Mouse (Mus musculus) CH12.LX (cell line): ENCODE measurements around the gene Speer4f2. TPM values are rescaled to one million over a fixed set of nuclear protein-coding genes. Genes with fewer than 3 reads are reported as not detected.

Source experiments
- DNase-seq: peaks from one replicate; pipeline ENCODE4 v3.0.0-alpha.2; 2013; ENCODE audit errors: extremely low read depth
- H3K27ac ChIP-seq: 2 replicates; pipeline ENCODE4 v1.5.1; 2012; ENCODE audit warnings: low read depth, mild to moderate bottlenecking, control low read depth, moderate library complexity; ENCODE audit not compliant: insufficient read depth
- H3K27me3 ChIP-seq: replicated peaks from 2 replicates; pipeline ENCODE3; 2012; ENCODE audit warnings: inconsistent platforms
- H3K36me3 ChIP-seq, 2 experiments: replicated peaks in 1 of 2; 2 replicates each; pipeline versions ENCODE3 to v1.6.1; 2012; ENCODE audit warnings: inconsistent platforms in 1 of 2, low read length in 1 of 2, mild to moderate bottlenecking in 1 of 2, mixed read lengths in 1 of 2, moderate library complexity in 1 of 2; ENCODE audit not compliant: control insufficient read depth in 1 of 2, insufficient read depth in 1 of 2
- H3K4me1 ChIP-seq, 2 experiments: 2 replicates each; pipeline ENCODE4 v1.6.1; 2012; ENCODE audit warnings: inconsistent platforms in 1 of 2, moderate library complexity in 1 of 2; ENCODE audit not compliant: insufficient read depth in 2 of 2, control insufficient read depth in 1 of 2
- H3K4me2 ChIP-seq: 2 replicates; pipeline ENCODE4 v1.6.1; 2012; ENCODE audit warnings: low read depth, mild to moderate bottlenecking, control low read depth; ENCODE audit not compliant: poor library complexity, insufficient read depth, severe bottlenecking
- H3K4me3 ChIP-seq, 3 experiments: fragments of 150-350 bp in 1 of 3; sonication (generic) in 1 of 3; replicated peaks in 1 of 3; 2 replicates each; pipeline versions ENCODE3 to v1.5.1; 2011 to 2012; ENCODE audit warnings: low read depth in 2 of 3, low read length in 2 of 3, mild to moderate bottlenecking in 2 of 3, moderate library complexity in 2 of 3, control low read depth in 1 of 3, improper control_type of control experiment in 1 of 3, inconsistent platforms in 1 of 3, mixed read lengths in 1 of 3; ENCODE audit not compliant: poor library complexity in 1 of 3
- H3K79me2 ChIP-seq: replicated peaks from 2 replicates; pipeline ENCODE4 v1.6.1; 2012; ENCODE audit warnings: mild to moderate bottlenecking, moderate library complexity; ENCODE audit not compliant: control insufficient read depth, poor library complexity, insufficient read depth, severe bottlenecking; ENCODE audit errors: extremely low read depth
- H3K9ac ChIP-seq: 2 replicates; pipeline ENCODE4 v1.6.1; 2012; ENCODE audit warnings: low read depth, mild to moderate bottlenecking, control low read depth, moderate library complexity; ENCODE audit not compliant: insufficient read depth
- H3K9me3 ChIP-seq: replicated peaks from 2 replicates; pipeline ENCODE3; 2012; ENCODE audit warnings: low read length, inconsistent platforms, mixed read lengths
- BHLHE40 ChIP-seq: IDR thresholded peaks from 2 replicates; pipeline ENCODE4 v1.6.1; 2011; ENCODE audit warnings: mild to moderate bottlenecking, low read depth, low read length, improper control_type of control experiment
- CHD1 ChIP-seq: IDR thresholded peaks from 2 replicates; pipeline ENCODE4 v1.6.1; 2012; ENCODE audit warnings: low read depth, low read length, improper control_type of control experiment, inconsistent platforms
- CHD2 ChIP-seq: IDR thresholded peaks from 2 replicates; pipeline ENCODE4 v1.6.1; 2011; ENCODE audit warnings: low read length, improper control_type of control experiment
- CTCF ChIP-seq, 2 experiments: IDR thresholded peaks in 1 of 2; conservative IDR thresholded peaks in 1 of 2; 2 replicates each; pipeline ENCODE4 v1.5.1; 2011 to 2012; ENCODE audit warnings: low read depth in 2 of 2, low read length in 2 of 2, improper control_type of control experiment in 1 of 2, inconsistent platforms in 1 of 2, mild to moderate bottlenecking in 1 of 2, moderate library complexity in 1 of 2
- ELF1 ChIP-seq: IDR thresholded peaks from 2 replicates; pipeline ENCODE4 v1.6.1; 2014; ENCODE audit warnings: low read depth, mild to moderate bottlenecking, inconsistent platforms, low read length, improper control_type of control experiment
- ETS1 ChIP-seq: conservative IDR thresholded peaks from 2 replicates; pipeline ENCODE4 v1.6.1; 2012; ENCODE audit warnings: low read depth, mild to moderate bottlenecking, inconsistent platforms, low read length, improper control_type of control experiment, moderate library complexity
- GABPA ChIP-seq: IDR thresholded peaks from 2 replicates; pipeline ENCODE4 v1.6.1; 2012; ENCODE audit warnings: low read depth, low read length, improper control_type of control experiment, inconsistent platforms; ENCODE audit not compliant: insufficient replicate concordance
- MAFK ChIP-seq: IDR thresholded peaks from 2 replicates; pipeline ENCODE4 v1.6.1; 2011; ENCODE audit warnings: low read length, improper control_type of control experiment; ENCODE audit not compliant: insufficient replicate concordance
- NELFE ChIP-seq: IDR thresholded peaks from 2 replicates; pipeline ENCODE4 v1.6.1; 2011; ENCODE audit warnings: low read depth, low read length, improper control_type of control experiment
- NRF1 ChIP-seq: IDR thresholded peaks from 2 replicates; pipeline ENCODE4 v1.6.1; 2014; ENCODE audit warnings: low read depth, mild to moderate bottlenecking, inconsistent platforms, low read length, improper control_type of control experiment, moderate library complexity
- PAX5 ChIP-seq: IDR thresholded peaks from 2 replicates; pipeline ENCODE4 v1.6.1; 2012; ENCODE audit warnings: low read length, inconsistent platforms, mixed read lengths
- POLR2A ChIP-seq: IDR thresholded peaks from 2 replicates; pipeline ENCODE4 v1.6.1; 2011; ENCODE audit warnings: low read depth, mild to moderate bottlenecking, improper control_type of control experiment, low read length
- RAD21 ChIP-seq: IDR thresholded peaks from 2 replicates; pipeline ENCODE4 v1.6.1; 2011; ENCODE audit warnings: low read depth, mild to moderate bottlenecking, low read length, improper control_type of control experiment, moderate library complexity
- RCOR1 ChIP-seq: conservative IDR thresholded peaks from 2 replicates; pipeline ENCODE4 v1.6.1; 2012; ENCODE audit warnings: low read depth, mild to moderate bottlenecking, inconsistent platforms, low read length, improper control_type of control experiment
- SIN3A ChIP-seq: IDR thresholded peaks from 2 replicates; pipeline ENCODE4 v1.6.1; 2012; ENCODE audit warnings: low read length, improper control_type of control experiment, inconsistent platforms
- SMC3 ChIP-seq: IDR thresholded peaks from 2 replicates; pipeline ENCODE4 v1.6.1; 2011; ENCODE audit warnings: low read depth, low read length, improper control_type of control experiment
- TBP ChIP-seq: conservative IDR thresholded peaks from 2 replicates; pipeline ENCODE4 v1.6.1; 2011; ENCODE audit warnings: low read depth, low read length, improper control_type of control experiment
- TCF12 ChIP-seq: IDR thresholded peaks from 2 replicates; pipeline ENCODE4 v1.6.1; 2014; ENCODE audit warnings: low read depth, mild to moderate bottlenecking, inconsistent platforms, low read length, improper control_type of control experiment
- USF1 ChIP-seq: IDR thresholded peaks from 2 replicates; pipeline ENCODE4 v1.6.1; 2014; ENCODE audit warnings: low read depth, mild to moderate bottlenecking, inconsistent platforms, low read length, improper control_type of control experiment
- ZMIZ1 ChIP-seq: IDR thresholded peaks from 2 replicates; pipeline ENCODE4 v1.6.1; 2012; ENCODE audit warnings: low read depth, mild to moderate bottlenecking, inconsistent platforms, low read length, improper control_type of control experiment
- dilution Hi-C: fragments of 300-500 bp; cut with MboI; formaldehyde crosslinking; loops from 2 replicates; pipeline ENCODE4 v1.14.3; 2020; ENCODE audit warnings: low sequenced_read_pairs; ENCODE audit not compliant: extremely low pct_unique_long_range_greater_than_20kb, extremely low pct_ligation_motif_present
- in situ Hi-C: fragments of 300-500 bp; cut with MboI; formaldehyde crosslinking; loops from 3 replicates; pipeline ENCODE4 v1.14.3; 2019; ENCODE audit warnings: low sequenced_read_pairs, low pct_ligation_motif_present, low pct_unique_long_range_greater_than_20kb, mixed read lengths
- polyA plus RNA-seq: library from polyadenylated mRNA; unstranded; fragments of >175 nt; gene quantifications from 2 replicates; pipeline ENCODE4 v1.2.1, GENCODE M21; 2012; ENCODE audit warnings: low read depth; ENCODE audit not compliant: insufficient read length
- total RNA-seq, 2 experiments: library from RNA; depleted of rRNA; stranded (reverse); fragments of 300-350 nt in 1 of 2; fragments of >200 nt in 1 of 2; gene quantifications; 2 replicates each; pipeline ENCODE4 v1.2.3; 2012 to 2014

Speer4f2 gene
- total and polyA plus RNA-seq, 3 experiments, result not detected

DNA sequence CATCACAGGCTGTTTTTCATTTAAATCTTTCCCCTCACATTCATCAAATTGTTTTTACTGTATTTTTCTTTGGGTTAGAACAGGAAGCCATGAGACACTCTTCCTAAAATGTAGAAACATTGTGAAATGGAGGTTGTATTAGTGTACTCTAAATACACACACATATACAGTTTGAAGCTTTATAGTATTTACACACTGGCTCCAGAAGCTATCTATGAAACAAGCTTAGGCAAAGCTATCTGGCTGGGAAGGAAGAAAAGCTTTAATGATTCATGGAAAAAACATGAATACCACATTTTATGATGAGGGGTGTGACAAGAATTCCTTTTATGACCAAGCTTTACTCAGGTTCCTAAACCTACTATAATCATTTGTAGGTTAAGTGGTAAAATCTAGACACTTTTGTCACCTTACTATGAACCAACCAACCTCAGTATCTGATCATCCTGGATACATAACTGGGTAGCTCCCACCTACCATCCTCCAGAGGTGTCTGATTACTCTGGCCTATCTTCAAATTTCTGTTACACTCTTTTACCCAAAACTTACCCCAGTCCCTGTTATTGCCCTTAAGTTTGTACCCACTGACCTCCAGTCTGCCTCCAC is 13.5 kb upstream of the Speer4f2 start:
- Histone ChIP-seq H3K27me3 (no peaks in the 10 kb centered on the region), H3K9ac (no peak overlapping the region), H3K4me2 (no peak overlapping the region), H3K27ac (no peak overlapping the region), H3K79me2 (no peaks in the 10 kb centered on the region), H3K4me1 (no peaks in the 10 kb centered on the region), H3K4me3 (no peak overlapping the region), H3K36me3 (no peaks in the 10 kb centered on the region), H3K9me3 (no peaks in the 10 kb centered on the region)
- no peak for TF ChIP-seq TBP
- TF ChIP-seq SIN3A, result no peak
- TF ChIP-seq CHD2, result no peak
- no peak for TF ChIP-seq TCF12
- TF ChIP-seq PAX5, result no peak
- TF ChIP-seq RAD21, result no peak
- no peak for TF ChIP-seq POLR2A
- TF ChIP-seq ETS1, result no peak
- no peak for TF ChIP-seq NRF1
- TF ChIP-seq MAFK, result no peak
- TF ChIP-seq ZMIZ1, result no peak
- TF ChIP-seq GABPA, result no peak
- no peak for TF ChIP-seq BHLHE40
- no peak for DNase-seq
- in situ Hi-C loops, result no loop called here
- dilution Hi-C loops, result no loop called here

DNA sequence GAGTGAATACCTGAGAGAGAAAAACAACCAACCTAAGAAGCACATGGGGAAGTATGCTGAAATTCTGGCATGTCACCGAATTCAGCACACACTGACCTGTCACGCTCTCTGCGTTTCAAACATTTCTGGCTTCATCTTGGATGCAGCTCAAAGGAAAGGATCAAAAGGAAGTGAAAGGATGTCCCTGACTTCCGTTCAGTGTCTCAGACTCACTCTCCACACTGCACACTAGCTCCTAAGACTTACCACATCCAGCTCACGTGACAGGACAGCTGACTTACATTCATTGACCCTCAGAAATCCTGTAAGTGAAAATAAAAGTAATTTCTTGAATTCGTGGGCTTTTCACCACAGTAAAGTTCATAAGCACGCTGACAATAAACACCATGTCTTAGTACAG is 16.9 kb downstream of the Speer4f2 start:
- TF ChIP-seq BHLHE40, result peak; percentile 81
- peak; percentile 32 for TF ChIP-seq USF1
- TF ChIP-seq CTCF (conservative IDR thresholded peaks at IDR 0.05 in 1 of 2, IDR thresholded peaks at IDR 0.05 in 1 of 2; ENCODE audit: low read depth in 2 of 2, low read length in 2 of 2), result no peak
- H3K36me3 ChIP-seq, result no peaks in the 10 kb centered on the region
- dilution Hi-C loops, result no loop called here
- peak overlapping the region; percentile 67 for H3K4me2 ChIP-seq
- H3K9me3 ChIP-seq, result no peaks in the 10 kb centered on the region
- H3K4me1 ChIP-seq, result peaks cover 0 to 4% of the 10 kb centered on the region in 2 experiments; a peak in 1 of 4 replicates
- no peak overlapping the region for H3K9ac ChIP-seq
- no peaks in the 10 kb centered on the region for H3K27me3 ChIP-seq
- no peak for DNase-seq
- no peaks in the 10 kb centered on the region for H3K79me2 ChIP-seq
- H3K27ac ChIP-seq, result no peak overlapping the region
- in situ Hi-C loops, result no loop called here
- H3K4me3 ChIP-seq, result no peak overlapping the region

DNA sequence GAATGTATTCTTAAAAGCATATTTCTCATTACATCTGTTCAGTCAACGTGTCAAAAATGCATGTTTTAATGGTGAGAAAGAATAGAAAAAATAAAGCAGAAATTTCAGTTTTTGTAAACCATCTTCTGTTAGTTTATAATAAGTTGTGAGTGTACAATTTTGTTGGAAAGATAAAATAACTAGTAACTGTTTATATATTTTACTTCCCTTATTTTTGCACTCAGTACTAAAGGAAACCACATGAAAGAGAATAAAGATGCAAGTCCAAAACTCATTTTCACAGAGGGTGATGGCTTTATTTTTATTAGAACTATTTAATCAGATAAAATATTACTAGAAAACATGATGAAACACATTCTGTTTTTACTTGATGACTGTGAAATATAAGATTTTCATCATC is 18.2 kb downstream of the Speer4f2 start:
- no peak overlapping the region for H3K9ac ChIP-seq
- no peaks in the 10 kb centered on the region for H3K79me2 ChIP-seq
- TF ChIP-seq CHD1 (no peak), POLR2A (no peak), BHLHE40 (no peak), MAFK (no peak), NELFE (no peak), ELF1 (no peak), RAD21 (no peak), SMC3 (no peak), NRF1 (no peak), RCOR1 (no peak)
- no peak overlapping the region for H3K27ac ChIP-seq
- H3K4me1 ChIP-seq, result peaks cover 0 to 4% of the 10 kb centered on the region in 2 experiments; a peak in 1 of 4 replicates
- in situ Hi-C loops, result no loop called here
- no peaks in the 10 kb centered on the region for H3K36me3 ChIP-seq
- DNase-seq, result no peak
- H3K9me3 ChIP-seq, result no peaks in the 10 kb centered on the region
- H3K27me3 ChIP-seq, result no peaks in the 10 kb centered on the region
- dilution Hi-C loops, result no loop called here
- H3K4me3 ChIP-seq, result no peak overlapping the region
- no peak overlapping the region for H3K4me2 ChIP-seq
